Mouse (Mus musculus): ENCODE results near the gene Rcc1. TPM values are rescaled to one million over a fixed set of nuclear protein-coding genes. Genes with fewer than 3 reads are reported as not detected.
A peak's percentile ranks its signal among the peaks of the same experiment; 100 is the strongest.

Gene Rcc1
- total and polyA plus RNA-seq, 3 experiments: 93.6 to 149 (median 148) TPM

DNA sequence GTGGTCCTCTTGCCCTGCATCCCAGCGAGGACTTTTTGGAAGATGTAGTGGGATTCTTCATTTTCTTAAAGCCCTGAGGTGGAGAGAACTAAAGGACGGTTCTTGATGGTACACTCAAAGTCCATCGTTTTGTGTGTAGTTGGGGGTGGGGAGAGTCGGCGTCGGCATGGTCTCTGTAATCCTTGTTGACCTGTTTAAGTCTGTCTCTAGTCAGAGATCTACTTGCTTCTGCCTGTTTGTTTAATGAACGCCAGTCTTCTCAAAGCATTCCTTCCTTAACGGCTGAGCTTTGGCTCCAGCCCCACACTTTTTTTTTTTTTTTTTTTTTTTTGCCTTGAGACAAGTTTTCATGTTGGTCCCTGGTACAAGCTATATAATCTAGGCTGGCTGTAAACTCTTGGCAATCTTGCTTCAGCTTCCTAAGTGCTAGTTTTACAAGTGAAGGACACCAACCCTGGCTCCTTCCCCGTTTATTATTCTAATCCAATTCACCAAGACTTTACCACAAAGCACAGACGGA is 23.5 kb downstream of the Rcc1 start:
- Histone ChIP-seq H3K36me3 (replicated peaks in 1 of 2; ENCODE audit: control insufficient read depth in 1 of 2, insufficient read depth in 1 of 2, low read length in 1 of 2) (peaks cover 38 to 60% of the 10 kb centered on the region in 2 experiments), H3K9me3 (replicated peaks; ENCODE audit: low read length) (no peaks in the 10 kb centered on the region), H3K27me3 (replicated peaks) (no peaks in the 10 kb centered on the region), H3K79me2 (replicated peaks; ENCODE audit: control insufficient read depth, extremely low read depth, insufficient read depth, poor library complexity, severe bottlenecking) (peaks cover 7% of the 10 kb centered on the region), H3K4me3 (replicated peaks in 1 of 3; ENCODE audit: low read depth in 2 of 3, low read length in 2 of 3, poor library complexity in 1 of 3) (peak overlapping the region; percentile 62 to 82 (median 78)), H3K27ac (ENCODE audit: insufficient read depth, low read depth) (no peak overlapping the region), H3K4me2 (ENCODE audit: insufficient read depth, low read depth, poor library complexity, severe bottlenecking) (peak overlapping the region; percentile 72), H3K9ac (ENCODE audit: insufficient read depth, low read depth) (peak overlapping the region; percentile 71), H3K4me1 (ENCODE audit: control insufficient read depth in 1 of 2, insufficient read depth in 2 of 2) (peaks cover 0 to 7% of the 10 kb centered on the region in 2 experiments; a peak in 2 of 4 replicates)
- DNase-seq (ENCODE audit: extremely low read depth): no peak
- TF ChIP-seq PAX5 (IDR thresholded peaks at IDR 0.05; ENCODE audit: low read length): no peak
- peak; percentile 36; the same call in 1 of the 2 replicates for TF ChIP-seq ZNF384 (IDR thresholded peaks at IDR 0.05; ENCODE audit: low read depth, low read length)
- in situ Hi-C loops (cut with MboI; ENCODE audit: low pct_ligation_motif_present, low pct_unique_long_range_greater_than_20kb, low sequenced_read_pairs): no loop called here
- dilution Hi-C loops (cut with MboI; ENCODE audit: extremely low pct_ligation_motif_present, extremely low pct_unique_long_range_greater_than_20kb, low sequenced_read_pairs): no loop called here

DNA sequence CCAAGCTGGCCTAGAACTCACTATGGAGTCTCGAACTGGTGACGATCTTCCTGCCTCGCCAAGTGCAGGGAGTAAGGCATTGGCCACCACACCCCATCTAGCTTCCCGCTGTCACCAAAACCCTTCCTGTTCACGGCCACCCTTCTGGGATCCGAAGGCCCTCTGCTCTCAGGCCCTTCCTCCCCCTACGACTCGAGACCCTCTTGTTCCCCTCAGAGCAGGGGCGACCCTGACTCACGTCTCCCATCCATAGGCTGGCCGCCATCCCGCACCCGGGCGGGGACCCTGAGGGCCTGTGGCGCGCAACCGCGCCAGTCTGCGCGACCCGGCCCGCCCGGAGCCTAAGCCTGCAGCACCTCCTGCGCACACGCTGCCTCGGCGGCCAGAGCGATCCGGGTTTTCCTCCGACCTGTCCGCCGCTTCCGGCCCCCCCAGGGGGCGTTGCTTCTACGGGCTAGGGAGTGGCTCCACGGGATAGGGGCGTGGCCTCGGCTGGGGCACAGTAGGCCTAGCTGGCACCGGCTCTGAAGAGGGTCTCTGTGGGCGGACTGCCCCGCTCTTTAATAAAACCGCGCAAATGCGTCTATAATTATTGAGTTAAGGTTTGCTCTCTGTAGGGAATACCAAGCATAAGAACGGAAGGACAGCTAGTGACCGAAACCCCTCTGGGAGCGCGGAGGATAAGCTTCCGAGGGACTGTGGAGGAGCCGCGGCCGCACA is 24.1 kb downstream of the Rcc1 start, which contains the start of gene Trnau1ap:
Gene Trnau1ap, minus strand, starts transcription at position 424 of the 720 bp plus-strand sequence.
- dilution Hi-C loops (cut with MboI; ENCODE audit: extremely low pct_ligation_motif_present, extremely low pct_unique_long_range_greater_than_20kb, low sequenced_read_pairs): no loop called here
- peak; percentile 94 for DNase-seq (ENCODE audit: extremely low read depth)
- H3K27me3 ChIP-seq (replicated peaks): no peaks in the 10 kb centered on the region
- H3K9me3 ChIP-seq (replicated peaks; ENCODE audit: low read length): no peaks in the 10 kb centered on the region
- peak within 1 kb of the TSS; percentile 98 for H3K4me2 ChIP-seq (ENCODE audit: insufficient read depth, low read depth, poor library complexity, severe bottlenecking)
- H3K79me2 ChIP-seq (replicated peaks; ENCODE audit: control insufficient read depth, extremely low read depth, insufficient read depth, poor library complexity, severe bottlenecking): peaks cover 7% of the 10 kb centered on the region
- H3K9ac ChIP-seq (ENCODE audit: insufficient read depth, low read depth): peak within 1 kb of the TSS; percentile 71
- in situ Hi-C loops (cut with MboI; ENCODE audit: low pct_ligation_motif_present, low pct_unique_long_range_greater_than_20kb, low sequenced_read_pairs): no loop called here
- peak within 1 kb of the TSS; percentile 62 to 82 (median 78) for H3K4me3 ChIP-seq (replicated peaks in 1 of 3; ENCODE audit: low read depth in 2 of 3, low read length in 2 of 3, poor library complexity in 1 of 3)
- peaks cover 0 to 7% of the 10 kb centered on the region in 2 experiments; a peak in 2 of 4 replicates for H3K4me1 ChIP-seq (ENCODE audit: control insufficient read depth in 1 of 2, insufficient read depth in 2 of 2)
- peak within 1 kb of the TSS; percentile 79 for H3K27ac ChIP-seq (ENCODE audit: insufficient read depth, low read depth)
- peaks cover 39 to 60% of the 10 kb centered on the region in 2 experiments for H3K36me3 ChIP-seq (replicated peaks in 1 of 2; ENCODE audit: control insufficient read depth in 1 of 2, insufficient read depth in 1 of 2, low read length in 1 of 2)
- no peak for TF ChIP-seq MAFK (IDR thresholded peaks at IDR 0.05; ENCODE audit: insufficient replicate concordance, low read length)
- peak; percentile 95 for TF ChIP-seq MXI1 (IDR thresholded peaks at IDR 0.05; ENCODE audit: low read depth, low read length)
- peak; percentile 10; the same call in 1 of the 2 replicates for TF ChIP-seq SMC3 (IDR thresholded peaks at IDR 0.05; ENCODE audit: low read depth, low read length)
- TF ChIP-seq TBP (conservative IDR thresholded peaks at IDR 0.05; ENCODE audit: low read depth, low read length): 0 out of 2 replicates have a peak, but pooled peaks have one; percentile 48
- no peak for TF ChIP-seq ZKSCAN1 (IDR thresholded peaks at IDR 0.05; ENCODE audit: borderline replicate concordance, low read depth, low read length)
- TF ChIP-seq NELFE (IDR thresholded peaks at IDR 0.05; ENCODE audit: low read depth, low read length): peak; percentile 94
- TF ChIP-seq ZC3H11A (IDR thresholded peaks at IDR 0.05; ENCODE audit: low read depth, low read length): no peak
- no peak for TF ChIP-seq RAD21 (IDR thresholded peaks at IDR 0.05; ENCODE audit: low read depth, low read length)
- 0 out of 2 replicates have a peak, but pooled peaks have one; percentile 35 for TF ChIP-seq BHLHE40 (IDR thresholded peaks at IDR 0.05; ENCODE audit: low read depth, low read length)
- peak; percentile 89 for TF ChIP-seq ZMIZ1 (IDR thresholded peaks at IDR 0.05; ENCODE audit: low read depth, low read length)
- TF ChIP-seq ETS1 (conservative IDR thresholded peaks at IDR 0.05; ENCODE audit: low read depth, low read length): 0 out of 2 replicates have a peak, but pooled peaks have one; percentile 18
- peak; percentile 76 for TF ChIP-seq NRF1 (IDR thresholded peaks at IDR 0.05; ENCODE audit: low read depth, low read length)
- peak; percentile 97 for TF ChIP-seq MAZ (IDR thresholded peaks at IDR 0.05; ENCODE audit: low read depth, low read length)
- peak; percentile 82 for TF ChIP-seq POLR2AphosphoS2 (IDR thresholded peaks at IDR 0.05; ENCODE audit: low read depth, low read length)
- TF ChIP-seq JUN (IDR thresholded peaks at IDR 0.05; ENCODE audit: insufficient read depth, low read depth, low read length): no peak
- 0 out of 2 replicates have a peak, but pooled peaks have one; percentile 5 for TF ChIP-seq RCOR1 (conservative IDR thresholded peaks at IDR 0.05; ENCODE audit: low read depth, low read length)
- TF ChIP-seq IRF4 (IDR thresholded peaks at IDR 0.05; ENCODE audit: low read depth, low read length): peak; percentile 61
- TF ChIP-seq MEF2A (IDR thresholded peaks at IDR 0.05; ENCODE audit: borderline replicate concordance, low read depth, low read length): peak; percentile 68; the same call in 1 of the 2 replicates
- TF ChIP-seq USF2 (conservative IDR thresholded peaks at IDR 0.05; ENCODE audit: low read depth, low read length): no peak
- TF ChIP-seq CHD1 (IDR thresholded peaks at IDR 0.05; ENCODE audit: low read depth, low read length): no peak; the same call in 1 of the 2 replicates
- TF ChIP-seq ZNF384 (IDR thresholded peaks at IDR 0.05; ENCODE audit: low read depth, low read length): peak; percentile 54
- peak; percentile 95 for TF ChIP-seq SIN3A (IDR thresholded peaks at IDR 0.05; ENCODE audit: low read length)
- TF ChIP-seq USF1 (IDR thresholded peaks at IDR 0.05; ENCODE audit: low read depth, low read length): no peak
- TF ChIP-seq JUND (conservative IDR thresholded peaks at IDR 0.05; ENCODE audit: low read depth, low read length): no peak
- TF ChIP-seq EP300 (IDR thresholded peaks at IDR 0.05; ENCODE audit: low read length): no peak
- peak; percentile 97 for TF ChIP-seq POLR2A (IDR thresholded peaks at IDR 0.05; ENCODE audit: low read depth, low read length)
- peak; percentile 74; the same call in 1 of the 2 replicates for TF ChIP-seq KAT2A (IDR thresholded peaks at IDR 0.05; ENCODE audit: insufficient replicate concordance, low read length)
- no peak for TF ChIP-seq E2F4 (IDR thresholded peaks at IDR 0.05; ENCODE audit: insufficient replicate concordance, low read depth, low read length)
- TF ChIP-seq TCF12 (IDR thresholded peaks at IDR 0.05; ENCODE audit: low read depth, low read length): peak; percentile 91

All from CH12.LX (cell line).